Mouse (Mus musculus) heart, embryonic 16.5 days (tissue): ENCODE measurements at regions not wholly inside any gene's neighbourhood (a gene's known extent, or its start where the extent isn't known, plus 50 kb on each side); places are given as distances from the start of the nearest gene placed in this dataset.

Experiments
- ATAC-seq: fragments of 200-750 bp; cut with Nextera tagmentation; replicated peaks from 2 replicates; pipeline ENCODE4 v1.8.0; 2017; ENCODE audit warnings: moderate number of reproducible peaks; ENCODE audit not compliant: insufficient read depth, low FRiP score; ENCODE audit errors: extremely low read depth
- H3K27ac ChIP-seq: fragments of 300-500 bp; sonication (generic); 2 replicates; pipeline ENCODE4 v1.5.1; 2014; ENCODE audit warnings: mild to moderate bottlenecking, low read length, control low read depth, moderate library complexity
- H3K27me3 ChIP-seq: fragments of 300-500 bp; sonication (generic); 2 replicates; pipeline ENCODE4 v1.6.1; 2014; ENCODE audit warnings: low read length, mixed read lengths; ENCODE audit not compliant: control insufficient read depth, insufficient read depth
- H3K36me3 ChIP-seq: fragments of 300-500 bp; sonication (generic); 2 replicates; pipeline ENCODE4 v1.6.1; 2014; ENCODE audit not compliant: control insufficient read depth, insufficient read depth
- H3K4me1 ChIP-seq: fragments of 300-500 bp; sonication (generic); 2 replicates; pipeline ENCODE4 v1.6.1; 2014; ENCODE audit warnings: low read length, mixed read lengths; ENCODE audit not compliant: control insufficient read depth, insufficient read depth
- H3K4me2 ChIP-seq: fragments of 300-500 bp; sonication (generic); 2 replicates; pipeline ENCODE4 v1.6.1; 2014; ENCODE audit warnings: low read depth, mild to moderate bottlenecking, control low read depth, low read length
- H3K4me3 ChIP-seq: fragments of 300-500 bp; sonication (generic); 2 replicates; pipeline ENCODE4 v1.5.1; 2014; ENCODE audit warnings: mild to moderate bottlenecking, control low read depth, low read length
- H3K9ac ChIP-seq: fragments of 300-500 bp; sonication (generic); 2 replicates; pipeline ENCODE4 v1.6.1; 2014; ENCODE audit warnings: low read length, control low read depth
- H3K9me3 ChIP-seq: fragments of 300-500 bp; sonication (generic); replicated peaks from 2 replicates; pipeline ENCODE4 v1.6.1; 2016; ENCODE audit warnings: low read length; ENCODE audit not compliant: control insufficient read depth
- WGBS: fragments of 180-500 bp; shearing (Covaris S2); extraction: QIAGEN DNeasy Blood & Tissue Kit; methylation state at CpG from one replicate; pipeline ENCODE4 v1.1.7; 2014; 5-methylcytosine and 5-hydroxymethylcytosine counted together

- no peak for ATAC-seq
- 61% methylated on average over 8 of the region's 8 CpGs for WGBS
- Histone ChIP-seq H3K9ac (no peak overlapping the region), H3K27me3 (no peaks in the 10 kb centered on the region), H3K4me3 (no peak overlapping the region), H3K36me3 (no peaks in the 10 kb centered on the region), H3K27ac (peak overlapping the region; percentile 0; the same call in 1 of the 2 replicates), H3K4me2 (no peak overlapping the region), H3K4me1 (peaks cover 15% of the 10 kb centered on the region; the same call in 1 of the 2 replicates), H3K9me3 (no peaks in the 10 kb centered on the region)
Observed at GRCm38 (mm10) chr1:60823006-60823665, 63.7 kb upstream of the Ctla4 start.

GRCm38 (mm10) chr1:60824218-60825125, 62.3 kb upstream of the Ctla4 start:
- H3K4me2 ChIP-seq = no peak overlapping the region
- WGBS = 49% methylated on average over 5 of the region's 5 CpGs
- no peak overlapping the region for H3K4me3 ChIP-seq
- H3K36me3 ChIP-seq = no peaks in the 10 kb centered on the region
- H3K9me3 ChIP-seq = no peaks in the 10 kb centered on the region
- H3K4me1 ChIP-seq = peaks cover 15% of the 10 kb centered on the region; the same call in 1 of the 2 replicates
- H3K9ac ChIP-seq = no peak overlapping the region
- peak overlapping the region; percentile 83 for H3K27ac ChIP-seq
- no peaks in the 10 kb centered on the region for H3K27me3 ChIP-seq
- ATAC-seq = no peak

GRCm38 (mm10) chr1:60825256-60826186, 61.3 kb upstream of the Ctla4 start:
- peak; percentile 74 for ATAC-seq
- Histone ChIP-seq H3K36me3 (no peaks in the 10 kb centered on the region), H3K27ac (peak overlapping the region; percentile 83), H3K9ac (no peak overlapping the region), H3K27me3 (no peaks in the 10 kb centered on the region), H3K4me2 (no peak overlapping the region), H3K4me3 (no peak overlapping the region), H3K4me1 (peaks cover 20% of the 10 kb centered on the region; the same call in 1 of the 2 replicates), H3K9me3 (no peaks in the 10 kb centered on the region)
- 50% methylated on average over 9 of the region's 9 CpGs for WGBS

GRCm38 (mm10) chr1:60826981-60827380, 59.8 kb upstream of the Ctla4 start:
- peaks cover 15% of the 10 kb centered on the region; the same call in 1 of the 2 replicates for H3K4me1 ChIP-seq
- 0 out of 2 replicates have a peak overlapping the region, but pooled peaks have one; percentile 5 for H3K27ac ChIP-seq
- no peak overlapping the region for H3K9ac ChIP-seq
- H3K36me3 ChIP-seq = no peaks in the 10 kb centered on the region
- no peak overlapping the region for H3K4me2 ChIP-seq
- H3K27me3 ChIP-seq = no peaks in the 10 kb centered on the region
- no peak for ATAC-seq
- no peaks in the 10 kb centered on the region for H3K9me3 ChIP-seq
- H3K4me3 ChIP-seq = no peak overlapping the region

GRCm38 (mm10) chr1:60828152-60828551, 58.6 kb upstream of the Ctla4 start:
- peaks cover 15% of the 10 kb centered on the region; the same call in 1 of the 2 replicates for H3K4me1 ChIP-seq
- 90% methylated on average over 6 of the region's 6 CpGs for WGBS

GRCm38 (mm10) chr1:60829849-60830248, 57.0 kb upstream of the Ctla4 start:
- WGBS = 27% methylated on average over 3 of the region's 3 CpGs
- ATAC-seq = no peak
- Histone ChIP-seq H3K36me3 (no peaks in the 10 kb centered on the region), H3K4me3 (no peak overlapping the region), H3K27ac (no peak overlapping the region; the same call in 1 of the 2 replicates), H3K27me3 (no peaks in the 10 kb centered on the region), H3K4me1 (peaks cover 9% of the 10 kb centered on the region; the same call in 1 of the 2 replicates), H3K9me3 (no peaks in the 10 kb centered on the region), H3K4me2 (no peak overlapping the region), H3K9ac (no peak overlapping the region)

More at GRCm38 (mm10) chr1:60828152-60828551, 58.6 kb upstream of the Ctla4 start:
- H3K27me3 ChIP-seq = no peaks in the 10 kb centered on the region
- H3K4me3 ChIP-seq = no peak overlapping the region
- no peak overlapping the region for H3K9ac ChIP-seq
- no peak overlapping the region for H3K27ac ChIP-seq
- H3K36me3 ChIP-seq = no peaks in the 10 kb centered on the region
- no peaks in the 10 kb centered on the region for H3K9me3 ChIP-seq
- ATAC-seq = no peak
- no peak overlapping the region for H3K4me2 ChIP-seq

GRCm38 (mm10) chr1:60833668-60834067, 53.1 kb upstream of the Ctla4 start:
- WGBS = 74% methylated on average over 2 of the region's 2 CpGs
- H3K27ac ChIP-seq = no peak overlapping the region
- no peaks in the 10 kb centered on the region for H3K9me3 ChIP-seq
- H3K27me3 ChIP-seq = no peaks in the 10 kb centered on the region
- no peak overlapping the region for H3K4me2 ChIP-seq
- ATAC-seq = no peak
- no peaks in the 10 kb centered on the region for H3K36me3 ChIP-seq
- H3K4me3 ChIP-seq = no peak overlapping the region
- peaks cover 5% of the 10 kb centered on the region; the same call in 1 of the 2 replicates for H3K4me1 ChIP-seq
- no peak overlapping the region for H3K9ac ChIP-seq
